Mouse (Mus musculus): ENCODE measurements around the gene Rnf114.

DNA sequence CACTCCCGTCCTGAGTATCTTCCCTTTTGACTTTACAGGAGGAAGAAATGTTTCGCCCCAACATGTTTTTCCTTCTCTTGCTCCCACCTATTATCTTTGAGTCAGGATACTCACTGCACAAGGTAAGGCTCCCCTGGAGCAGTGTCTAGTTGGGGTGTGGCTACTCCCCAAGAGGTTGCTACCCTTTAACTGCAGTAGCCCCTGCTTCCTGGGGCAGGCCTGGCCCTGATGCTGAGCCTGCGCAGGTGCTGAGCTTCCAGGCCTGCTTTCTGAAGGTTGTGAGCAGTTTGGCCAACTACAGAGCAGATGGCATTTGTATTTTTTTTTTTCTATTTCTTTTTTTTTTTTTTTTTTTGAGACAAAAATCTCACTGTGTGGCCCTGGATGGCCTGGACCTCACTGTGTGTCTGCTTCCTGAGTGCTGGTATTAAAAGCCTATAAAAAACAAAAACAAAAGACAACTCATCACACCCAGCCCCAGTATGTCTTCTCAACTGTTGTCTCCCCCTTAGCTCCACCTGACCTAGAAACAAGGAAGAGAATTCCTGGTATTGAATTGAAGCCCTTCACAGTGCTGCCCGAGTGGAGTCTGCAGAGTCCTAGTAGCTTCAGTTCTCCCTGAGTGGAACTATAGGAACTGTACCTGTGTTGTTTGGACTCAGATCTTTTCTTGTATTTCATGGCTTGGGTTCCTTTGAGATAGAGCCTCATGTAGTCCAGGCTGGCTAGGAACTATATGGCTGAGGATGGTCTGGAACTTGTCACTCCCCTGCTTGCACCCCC, 48.8 kb upstream of the Rnf114 start:
- TF ChIP-seq CTCF (IDR thresholded peaks at IDR 0.05; ENCODE audit: borderline replicate concordance, control insufficient read depth, extremely low read depth, insufficient read depth, low read length, poor library complexity) (no peak), POLR2A (IDR thresholded peaks at IDR 0.05; ENCODE audit: control insufficient read depth, extremely low read depth, insufficient read depth, low read length, poor library complexity) (no peak)

Measured in thymus, adult 2 months (tissue).